Mouse (Mus musculus): Measurements from ENCODE around the gene Cyp2ab1.

- TF ChIP-seq CTCF (conservative IDR thresholded peaks at IDR 0.05 in 1 of 2, IDR thresholded peaks at IDR 0.05 in 1 of 2; ENCODE audit: low read depth in 2 of 2, low read length in 2 of 2) (no peak), POLR2A (IDR thresholded peaks at IDR 0.05; ENCODE audit: low read depth, low read length) (no peak), CHD1 (IDR thresholded peaks at IDR 0.05; ENCODE audit: low read depth, low read length) (no peak), MAX (IDR thresholded peaks at IDR 0.05; ENCODE audit: low read length) (no peak), HCFC1 (IDR thresholded peaks at IDR 0.05; ENCODE audit: low read depth, low read length) (no peak), IRF4 (IDR thresholded peaks at IDR 0.05; ENCODE audit: low read depth, low read length) (no peak), SMC3 (IDR thresholded peaks at IDR 0.05; ENCODE audit: low read depth, low read length) (no peak)
Measured at GRCm38 (mm10) chr16:20328306-20328705, 3.1 kb upstream of the Cyp2ab1 start.
